Mouse (Mus musculus): ENCODE measurements around the gene Ttc29. TPM values are rescaled to one million over a fixed set of nuclear protein-coding genes. Genes with fewer than 3 reads are reported as not detected.

The Ttc29 gene
- polyA plus RNA-seq, 1 experiment from 2014 or later, result not detected

DNA sequence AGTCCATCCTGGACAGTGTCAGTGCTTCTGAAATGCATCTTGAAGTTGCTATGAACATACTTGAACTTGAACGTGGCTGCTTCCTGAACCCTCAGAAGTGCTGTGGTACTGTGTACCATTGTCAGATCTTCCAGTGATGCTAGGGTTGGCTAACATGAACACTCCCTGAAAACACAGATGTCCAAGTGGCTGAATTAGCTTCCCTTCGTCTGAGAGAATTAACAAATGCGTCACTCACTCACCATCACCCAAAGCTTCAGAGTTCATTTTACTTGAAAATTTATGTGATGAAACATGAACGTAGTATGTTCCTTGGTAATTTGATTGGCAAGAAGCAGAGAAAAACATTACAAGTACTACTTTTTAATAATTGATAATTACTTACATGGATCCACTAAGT is 129.1 kb downstream of the Ttc29 start:
- ATAC-seq (ENCODE audit: low read depth), result no peak
- WGBS (ENCODE audit: insufficient replicate concordance), result 46% methylated on average over 4 of the region's 4 CpGs
- Histone ChIP-seq H3K4me3 (ENCODE audit: low read depth, low read length) (no peak overlapping the region), H3K36me3 (ENCODE audit: control insufficient read depth, insufficient read depth) (no peaks in the 10 kb centered on the region), H3K9ac (ENCODE audit: low read depth, low read length) (no peak overlapping the region), H3K27ac (ENCODE audit: low read length) (no peak overlapping the region), H3K4me2 (ENCODE audit: low read depth, low read length) (no peak overlapping the region), H3K9me3 (replicated peaks; ENCODE audit: control insufficient read depth, low read length) (no peaks in the 10 kb centered on the region), H3K27me3 (ENCODE audit: control insufficient read depth, insufficient read depth, low read depth, low read length) (no peaks in the 10 kb centered on the region), H3K4me1 (ENCODE audit: control insufficient read depth, low read depth, low read length) (no peaks in the 10 kb centered on the region)

GRCm38 (mm10) chr8:78344006-78344405 is 130.9 kb downstream of the Ttc29 start:
- no peaks in the 10 kb centered on the region for H3K4me1 ChIP-seq (ENCODE audit: control insufficient read depth, low read depth, low read length)
- no peak overlapping the region for H3K4me2 ChIP-seq (ENCODE audit: low read depth, low read length)
- no peaks in the 10 kb centered on the region for H3K27me3 ChIP-seq (ENCODE audit: control insufficient read depth, insufficient read depth, low read depth, low read length)
- no peaks in the 10 kb centered on the region for H3K36me3 ChIP-seq (ENCODE audit: control insufficient read depth, insufficient read depth)
- H3K9me3 ChIP-seq (replicated peaks; ENCODE audit: control insufficient read depth, low read length), result no peaks in the 10 kb centered on the region
- ATAC-seq (ENCODE audit: low read depth), result no peak
- H3K27ac ChIP-seq (ENCODE audit: low read length), result no peak overlapping the region
- H3K9ac ChIP-seq (ENCODE audit: low read depth, low read length), result no peak overlapping the region
- 39% methylated on average over 2 of the region's 2 CpGs for WGBS (ENCODE audit: insufficient replicate concordance)
- no peak overlapping the region for H3K4me3 ChIP-seq (ENCODE audit: low read depth, low read length)

- H3K27ac ChIP-seq (ENCODE audit: low read length), result no peak overlapping the region
- H3K9me3 ChIP-seq (replicated peaks; ENCODE audit: control insufficient read depth, low read length), result no peaks in the 10 kb centered on the region
- no peak for ATAC-seq (ENCODE audit: low read depth)
- no peaks in the 10 kb centered on the region for H3K27me3 ChIP-seq (ENCODE audit: control insufficient read depth, insufficient read depth, low read depth, low read length)
- no peak overlapping the region for H3K9ac ChIP-seq (ENCODE audit: low read depth, low read length)
- 33% methylated on average over 7 of the region's 7 CpGs for WGBS (ENCODE audit: insufficient replicate concordance)
- no peaks in the 10 kb centered on the region for H3K36me3 ChIP-seq (ENCODE audit: control insufficient read depth, insufficient read depth)
- H3K4me1 ChIP-seq (ENCODE audit: control insufficient read depth, low read depth, low read length), result no peaks in the 10 kb centered on the region
- H3K4me2 ChIP-seq (ENCODE audit: low read depth, low read length), result no peak overlapping the region
- H3K4me3 ChIP-seq (ENCODE audit: low read depth, low read length), result no peak overlapping the region
Measured at GRCm38 (mm10) chr8:78345705-78346104, 132.6 kb downstream of the Ttc29 start.

GRCm38 (mm10) chr8:78346131-78346621 is 133.1 kb downstream of the Ttc29 start:
- Histone ChIP-seq H3K4me2 (ENCODE audit: low read depth, low read length) (no peak overlapping the region), H3K27me3 (ENCODE audit: control insufficient read depth, insufficient read depth, low read depth, low read length) (no peaks in the 10 kb centered on the region), H3K4me3 (ENCODE audit: low read depth, low read length) (no peak overlapping the region), H3K9ac (ENCODE audit: low read depth, low read length) (no peak overlapping the region), H3K4me1 (ENCODE audit: control insufficient read depth, low read depth, low read length) (no peaks in the 10 kb centered on the region), H3K27ac (ENCODE audit: low read length) (no peak overlapping the region), H3K9me3 (replicated peaks; ENCODE audit: control insufficient read depth, low read length) (no peaks in the 10 kb centered on the region), H3K36me3 (ENCODE audit: control insufficient read depth, insufficient read depth) (no peaks in the 10 kb centered on the region)
- 33% methylated on average over 11 of the region's 11 CpGs for WGBS (ENCODE audit: insufficient replicate concordance)
- ATAC-seq (ENCODE audit: low read depth), result no peak

DNA sequence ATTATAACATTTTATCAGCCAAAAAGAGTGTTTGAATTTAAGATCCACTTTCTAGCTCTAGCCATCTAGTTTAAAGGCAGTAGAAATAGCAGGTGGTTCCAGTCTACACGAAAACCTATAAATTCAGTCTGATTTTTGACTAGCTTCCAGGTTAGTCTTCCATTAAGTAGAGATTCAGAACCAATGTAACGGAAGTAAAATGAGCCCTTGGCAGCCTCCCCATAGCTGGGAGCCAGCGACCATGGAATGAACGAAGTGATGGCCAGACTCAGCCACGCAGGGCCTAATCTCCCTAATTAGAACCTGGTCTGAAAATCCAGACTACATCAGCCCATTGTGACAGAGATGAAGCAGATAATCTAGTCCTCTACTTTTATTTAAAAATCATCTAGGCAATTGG is 140.8 kb downstream of the Ttc29 start:
- H3K4me3 ChIP-seq (ENCODE audit: low read depth, low read length), result no peak overlapping the region
- H3K4me1 ChIP-seq (ENCODE audit: control insufficient read depth, low read depth, low read length), result no peaks in the 10 kb centered on the region
- H3K36me3 ChIP-seq (ENCODE audit: control insufficient read depth, insufficient read depth), result no peaks in the 10 kb centered on the region
- no peak overlapping the region for H3K4me2 ChIP-seq (ENCODE audit: low read depth, low read length)
- H3K9me3 ChIP-seq (replicated peaks; ENCODE audit: control insufficient read depth, low read length), result no peaks in the 10 kb centered on the region
- no peaks in the 10 kb centered on the region for H3K27me3 ChIP-seq (ENCODE audit: control insufficient read depth, insufficient read depth, low read depth, low read length)
- no peak for ATAC-seq (ENCODE audit: low read depth)
- no peak overlapping the region for H3K9ac ChIP-seq (ENCODE audit: low read depth, low read length)
- WGBS (ENCODE audit: insufficient replicate concordance), result 66% methylated on average over 5 of the region's 5 CpGs
- no peak overlapping the region for H3K27ac ChIP-seq (ENCODE audit: low read length)

- H3K4me1 ChIP-seq (ENCODE audit: control insufficient read depth, low read depth, low read length), result no peaks in the 10 kb centered on the region
- no peaks in the 10 kb centered on the region for H3K36me3 ChIP-seq (ENCODE audit: control insufficient read depth, insufficient read depth)
- H3K9ac ChIP-seq (ENCODE audit: low read depth, low read length), result no peak overlapping the region
- no peak overlapping the region for H3K27ac ChIP-seq (ENCODE audit: low read length)
- ATAC-seq (ENCODE audit: low read depth), result no peak
- no peaks in the 10 kb centered on the region for H3K27me3 ChIP-seq (ENCODE audit: control insufficient read depth, insufficient read depth, low read depth, low read length)
- WGBS (ENCODE audit: insufficient replicate concordance), result 60% methylated on average over 5 of the region's 5 CpGs
- no peaks in the 10 kb centered on the region for H3K9me3 ChIP-seq (replicated peaks; ENCODE audit: control insufficient read depth, low read length)
- no peak overlapping the region for H3K4me2 ChIP-seq (ENCODE audit: low read depth, low read length)
- no peak overlapping the region for H3K4me3 ChIP-seq (ENCODE audit: low read depth, low read length)
Measured at GRCm38 (mm10) chr8:78354801-78355200, 141.7 kb downstream of the Ttc29 start.

DNA sequence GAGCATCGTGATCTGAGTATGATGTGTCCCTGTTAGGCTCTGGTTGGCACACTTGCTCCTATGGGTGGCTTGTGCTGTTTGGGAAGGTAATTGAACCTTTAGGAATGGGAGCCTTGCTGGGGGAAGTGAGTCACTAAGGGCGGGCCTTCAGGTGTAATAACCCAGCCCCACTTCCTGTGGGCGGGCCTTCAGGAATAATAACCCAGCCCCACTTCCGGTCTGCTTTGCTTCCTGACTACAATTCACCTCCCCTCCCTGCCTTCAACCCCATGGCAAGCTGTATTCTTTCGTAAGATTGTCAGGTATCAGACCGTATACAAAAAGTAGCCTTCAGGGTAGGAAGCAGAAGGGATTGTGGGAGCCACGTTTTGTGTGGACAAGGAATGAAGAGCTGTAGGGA is 177.7 kb downstream of the Ttc29 start:
- no peaks in the 10 kb centered on the region for H3K27me3 ChIP-seq (ENCODE audit: control insufficient read depth, insufficient read depth, low read depth, low read length)
- no peak overlapping the region for H3K9ac ChIP-seq (ENCODE audit: low read depth, low read length)
- no peaks in the 10 kb centered on the region for H3K4me1 ChIP-seq (ENCODE audit: control insufficient read depth, low read depth, low read length)
- no peak overlapping the region for H3K27ac ChIP-seq (ENCODE audit: low read length)
- H3K9me3 ChIP-seq (replicated peaks; ENCODE audit: control insufficient read depth, low read length), result no peaks in the 10 kb centered on the region
- no peak for ATAC-seq (ENCODE audit: low read depth)
- H3K4me3 ChIP-seq (ENCODE audit: low read depth, low read length), result no peak overlapping the region
- 65% methylated on average over 7 of the region's 7 CpGs for WGBS (ENCODE audit: insufficient replicate concordance)
- H3K36me3 ChIP-seq (ENCODE audit: control insufficient read depth, insufficient read depth), result no peaks in the 10 kb centered on the region
- H3K4me2 ChIP-seq (ENCODE audit: low read depth, low read length), result no peak overlapping the region

GRCm38 (mm10) chr8:78419272-78419671 is 206.2 kb downstream of the Ttc29 start:
- H3K4me3 ChIP-seq (ENCODE audit: low read depth, low read length), result no peak overlapping the region
- no peak overlapping the region for H3K4me2 ChIP-seq (ENCODE audit: low read depth, low read length)
- H3K36me3 ChIP-seq (ENCODE audit: control insufficient read depth, insufficient read depth), result no peaks in the 10 kb centered on the region
- peaks cover 10% of the 10 kb centered on the region for H3K27me3 ChIP-seq (ENCODE audit: control insufficient read depth, insufficient read depth, low read depth, low read length)
- H3K27ac ChIP-seq (ENCODE audit: low read length), result no peak overlapping the region
- no peaks in the 10 kb centered on the region for H3K9me3 ChIP-seq (replicated peaks; ENCODE audit: control insufficient read depth, low read length)
- H3K9ac ChIP-seq (ENCODE audit: low read depth, low read length), result no peak overlapping the region
- H3K4me1 ChIP-seq (ENCODE audit: control insufficient read depth, low read depth, low read length), result no peaks in the 10 kb centered on the region
- 15% methylated on average over 4 of the region's 4 CpGs for WGBS (ENCODE audit: insufficient replicate concordance)
- ATAC-seq (ENCODE audit: low read depth), result no peak

GRCm38 (mm10) chr8:78420101-78420503 is 207.0 kb downstream of the Ttc29 start:
- Histone ChIP-seq H3K9me3 (replicated peaks; ENCODE audit: control insufficient read depth, low read length) (no peaks in the 10 kb centered on the region), H3K9ac (ENCODE audit: low read depth, low read length) (no peak overlapping the region), H3K4me2 (ENCODE audit: low read depth, low read length) (no peak overlapping the region), H3K4me1 (ENCODE audit: control insufficient read depth, low read depth, low read length) (no peaks in the 10 kb centered on the region), H3K27ac (ENCODE audit: low read length) (no peak overlapping the region), H3K4me3 (ENCODE audit: low read depth, low read length) (no peak overlapping the region), H3K27me3 (ENCODE audit: control insufficient read depth, insufficient read depth, low read depth, low read length) (peaks cover 10% of the 10 kb centered on the region), H3K36me3 (ENCODE audit: control insufficient read depth, insufficient read depth) (no peaks in the 10 kb centered on the region)
- WGBS (ENCODE audit: insufficient replicate concordance), result under 1% methylated on average over 18 of the region's 19 CpGs
- ATAC-seq (ENCODE audit: low read depth), result no peak
